Mouse (Mus musculus) frontal cortex, postnatal 25 days (tissue): ENCODE measurements around the gene Rbbp7.
A peak's percentile ranks its signal among the peaks of the same experiment; 100 is the strongest.
"Not testable (repeated sequence)": the region's sequence is repeated elsewhere in the genome, so short reads cannot be mapped to it uniquely, and the experiment has no call there.

Experiments used
- DNase-seq, 2 experiments: peaks; one replicate each; pipeline ENCODE4 v3.0.0; 2022; ENCODE audit warnings: low spot score in 2 of 2

The Rbbp7 gene

GRCm38 (mm10) chrX:162760115-162760942 lies at the start of gene Rbbp7:
Gene Rbbp7 (plus strand): TSS chrX:162760402.
- DNase-seq: peak; percentile 55 to 71

GRCm38 (mm10) chrX:162717837-162718236 lies 42.4 kb upstream of the Rbbp7 start:
- no peak for DNase-seq

GRCm38 (mm10) chrX:162719615-162720014 lies 40.6 kb upstream of the Rbbp7 start:
- DNase-seq: no peak

GRCm38 (mm10) chrX:162727367-162727777 lies 32.8 kb upstream of the Rbbp7 start:
- no peak for DNase-seq

GRCm38 (mm10) chrX:162727795-162728194 lies 32.4 kb upstream of the Rbbp7 start:
- no peak for DNase-seq

- DNase-seq: no peak
Measured at GRCm38 (mm10) chrX:162728228-162728627, 32.0 kb upstream of the Rbbp7 start.

GRCm38 (mm10) chrX:162730031-162730430 lies 30.2 kb upstream of the Rbbp7 start:
- DNase-seq: no peak

- DNase-seq: peak; percentile 35 to 45
Measured at GRCm38 (mm10) chrX:162734997-162735929, 24.9 kb upstream of the Rbbp7 start.

- DNase-seq: no peak
Measured at GRCm38 (mm10) chrX:162736140-162736659, 24.0 kb upstream of the Rbbp7 start.

- DNase-seq: no peak
Measured at GRCm38 (mm10) chrX:162748696-162749420, 11.3 kb upstream of the Rbbp7 start.

GRCm38 (mm10) chrX:162752418-162752817 lies 7.8 kb upstream of the Rbbp7 start:
- no peak for DNase-seq

- DNase-seq: no peak
Measured at GRCm38 (mm10) chrX:162754314-162754713, 5.9 kb upstream of the Rbbp7 start.

GRCm38 (mm10) chrX:162756058-162756457 lies 4.1 kb upstream of the Rbbp7 start:
- DNase-seq: no peak

GRCm38 (mm10) chrX:162759251-162760114 lies 719 bp upstream of the Rbbp7 start:
- peak; percentile 3 to 18 for DNase-seq

GRCm38 (mm10) chrX:162760958-162761515 lies 835 bp downstream of the Rbbp7 start:
- DNase-seq: no peak

- no peak for DNase-seq
Measured at GRCm38 (mm10) chrX:162761716-162762395, 1.7 kb downstream of the Rbbp7 start.

- DNase-seq: no peak
Measured at GRCm38 (mm10) chrX:162770726-162771125, 10.5 kb downstream of the Rbbp7 start.

GRCm38 (mm10) chrX:162788372-162788771 lies 28.2 kb downstream of the Rbbp7 start:
- no peak for DNase-seq

GRCm38 (mm10) chrX:162791392-162791791 lies 31.2 kb downstream of the Rbbp7 start:
- not testable (repeated sequence) for DNase-seq

GRCm38 (mm10) chrX:162800371-162800770 lies 40.2 kb downstream of the Rbbp7 start:
- no peak for DNase-seq
